Mouse (Mus musculus): ENCODE results near the gene Ifna9. TPM values are rescaled to one million over a fixed set of nuclear protein-coding genes. Genes with fewer than 3 reads are reported as not detected.
A peak's percentile ranks its signal among the peaks of the same experiment; 100 is the strongest.

Gene Ifna9
- polyA plus RNA-seq, 1 experiment from 2014 or later: not detected

DNA sequence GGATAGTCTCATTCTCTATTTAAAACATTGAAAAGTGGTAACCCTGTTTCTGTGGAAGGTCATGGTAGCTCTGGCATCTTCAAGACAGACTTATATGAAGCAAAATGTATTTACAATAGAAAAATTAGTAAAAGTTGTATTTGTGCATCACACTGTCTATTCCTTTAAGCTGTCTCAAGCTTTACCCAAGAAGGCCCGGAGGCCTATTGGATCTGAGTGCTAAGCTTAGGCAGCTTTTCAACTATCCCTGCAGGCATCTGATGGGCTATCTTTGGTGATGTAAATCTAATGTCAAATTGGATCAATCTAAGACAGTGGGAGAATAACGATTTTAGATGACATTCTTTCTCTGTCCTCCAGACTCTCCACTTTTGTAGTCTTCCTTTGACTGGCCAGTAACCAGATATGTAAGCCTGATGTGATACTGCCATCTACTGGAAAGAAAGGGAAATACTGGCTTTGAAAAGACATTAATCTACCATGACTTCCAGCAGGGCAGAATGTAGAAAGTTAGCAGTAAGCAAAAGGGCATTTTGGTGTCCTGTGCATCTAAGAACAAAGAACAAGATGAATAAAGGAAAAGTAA is 48.4 kb downstream of the Ifna9 start:
- DNase-seq (ENCODE audit: low read depth, low spot score): peak; percentile 44
- peak; percentile 51 for ATAC-seq
- CTCF ChIA-PET: interaction anchor here (0.7 to 3.4 kb wide), 18 partner anchors 10 to 1176 kb away, joined by 3 to 27 read pairs (median 4); partner anchors contain the start of gene Ifnb1
- peak; percentile 66 for TF ChIP-seq CTCF (IDR thresholded peaks at IDR 0.05)
- POLR2A ChIA-PET: no interaction called here
- in situ Hi-C loops (cut with MboI; ENCODE audit: low pct_unique_long_range_greater_than_20kb): loop anchor here (5.0 to 10.0 kb wide), 2 partner anchors 499 to 1176 kb away; no protein-coding TSS in a partner anchor
- H3K27me3 ChIP-seq: no peaks in the 10 kb centered on the region

Other genes starting within 250 kb of the Ifna9 start
- 22.9 TPM for gene Hacd4, start 153.5 kb downstream of the Ifna9 start, polyA plus RNA-seq (2021)
- not detected for gene Ifnb1, start 69.6 kb downstream of the Ifna9 start, polyA plus RNA-seq (2021)
- gene Ifna15, start 34.1 kb downstream of the Ifna9 start, polyA plus RNA-seq (2021): not detected
- gene Ifna14, start 20.6 kb downstream of the Ifna9 start, polyA plus RNA-seq (2021): not detected
- gene Ifna12, start 11.0 kb upstream of the Ifna9 start, polyA plus RNA-seq (2021): not detected
- not detected for gene C87499, start 42.0 kb upstream of the Ifna9 start, polyA plus RNA-seq (2021)
- not detected for gene Ifna13, start 52.1 kb upstream of the Ifna9 start, polyA plus RNA-seq (2021)
- not detected for gene Ifna16, start 84.5 kb upstream of the Ifna9 start, polyA plus RNA-seq (2021)
- gene Ifna2, start 91.5 kb upstream of the Ifna9 start, polyA plus RNA-seq (2021): not detected
- gene Ifnab, start 99.0 kb upstream of the Ifna9 start, polyA plus RNA-seq (2021): not detected
- gene Gm26566, start 129.4 kb upstream of the Ifna9 start, polyA plus RNA-seq (2021): 1.3 TPM
- 18.2 TPM for gene Klhl9, start 130.1 kb upstream of the Ifna9 start, polyA plus RNA-seq (2021)
- gene Gm13271, start 162.5 kb upstream of the Ifna9 start, polyA plus RNA-seq (2021): not detected
- gene Gm13283, start 167.7 kb upstream of the Ifna9 start, polyA plus RNA-seq (2021): not detected
- gene Gm13290, start 181.4 kb upstream of the Ifna9 start, polyA plus RNA-seq (2021): 2.7 TPM
- gene Gm13289, start 184.5 kb upstream of the Ifna9 start, polyA plus RNA-seq (2021): not detected
- gene Gm13272, start 187.5 kb upstream of the Ifna9 start, polyA plus RNA-seq (2021): not detected
- gene Ifnz, start 189.7 kb upstream of the Ifna9 start, polyA plus RNA-seq (2021): not detected
- gene Gm13276, start 193.3 kb upstream of the Ifna9 start, polyA plus RNA-seq (2021): 2.4 TPM
- gene Gm13277, start 196.2 kb upstream of the Ifna9 start, polyA plus RNA-seq (2021): not detected
- gene Gm13278, start 199.2 kb upstream of the Ifna9 start, polyA plus RNA-seq (2021): not detected
- not detected for gene Gm13275, start 202.1 kb upstream of the Ifna9 start, polyA plus RNA-seq (2021)
- gene Gm13279, start 205.0 kb upstream of the Ifna9 start, polyA plus RNA-seq (2021): not detected
- 1.1 TPM for gene Gm13285, start 207.3 kb upstream of the Ifna9 start, polyA plus RNA-seq (2021)
- 2.1 TPM for gene Gm13287, start 210.9 kb upstream of the Ifna9 start, polyA plus RNA-seq (2021)
- 0.22 TPM for gene Gm13288, start 213.1 kb upstream of the Ifna9 start, polyA plus RNA-seq (2021)
- gene Ifna7, start 223.8 kb upstream of the Ifna9 start, polyA plus RNA-seq (2021): not detected
- not detected for gene Ifna11, start 227.6 kb upstream of the Ifna9 start, polyA plus RNA-seq (2021)
- not detected for gene Ifna6, start 235.0 kb upstream of the Ifna9 start, polyA plus RNA-seq (2021)
- gene Ifna5, start 243.1 kb upstream of the Ifna9 start, polyA plus RNA-seq (2021): not detected
- gene Ifna4, start 249.5 kb upstream of the Ifna9 start, polyA plus RNA-seq (2021): not detected

Data from Patski (cell line).